Mouse (Mus musculus) lung, postnatal 10 days (tissue): Measurements from ENCODE around the gene Filip1l.
A peak's percentile ranks its signal among the peaks of the same experiment; 100 is the strongest.

Source experiments
- DNase-seq: peaks from one replicate; pipeline ENCODE4 v3.0.0; 2021

Filip1l gene

GRCm38 (mm10) chr16:57534365-57534764, 181.5 kb downstream of the Filip1l start:
- no peak for DNase-seq

GRCm38 (mm10) chr16:57534811-57535210, 181.9 kb downstream of the Filip1l start:
- no peak for DNase-seq

- no peak for DNase-seq
These were observed 183.6 kb downstream of the Filip1l start for GRCm38 (mm10) chr16:57536511-57536910.

- DNase-seq, result no peak
These were observed 190.3 kb downstream of the Filip1l start for GRCm38 (mm10) chr16:57543243-57543642.

- peak; percentile 64 for DNase-seq
These were observed 191.5 kb downstream of the Filip1l start for GRCm38 (mm10) chr16:57544441-57544840.

GRCm38 (mm10) chr16:57546355-57546754, 193.5 kb downstream of the Filip1l start:
- DNase-seq, result no peak

- DNase-seq, result no peak
These were observed 195.7 kb downstream of the Filip1l start for GRCm38 (mm10) chr16:57548608-57549007.

- DNase-seq, result peak; percentile 88
These were observed 196.5 kb downstream of the Filip1l start for GRCm38 (mm10) chr16:57549061-57550037.

- DNase-seq, result no peak
These were observed 197.2 kb downstream of the Filip1l start for GRCm38 (mm10) chr16:57550088-57550487.

GRCm38 (mm10) chr16:57550817-57551216, 197.9 kb downstream of the Filip1l start:
- DNase-seq, result no peak

- no peak for DNase-seq
These were observed 198.7 kb downstream of the Filip1l start for GRCm38 (mm10) chr16:57551617-57552016.

GRCm38 (mm10) chr16:57552709-57553108, 199.8 kb downstream of the Filip1l start:
- DNase-seq, result peak; percentile 37

GRCm38 (mm10) chr16:57553235-57553634, 200.3 kb downstream of the Filip1l start:
- DNase-seq, result no peak

- DNase-seq, result no peak
These were observed 202.1 kb downstream of the Filip1l start for GRCm38 (mm10) chr16:57554886-57555400.

GRCm38 (mm10) chr16:57555667-57556066, 202.8 kb downstream of the Filip1l start:
- no peak for DNase-seq

- DNase-seq, result no peak
These were observed 203.4 kb downstream of the Filip1l start for GRCm38 (mm10) chr16:57556244-57556643.

- no peak for DNase-seq
These were observed 205.4 kb downstream of the Filip1l start for GRCm38 (mm10) chr16:57558258-57558657.

- DNase-seq, result no peak
These were observed 207.3 kb downstream of the Filip1l start for GRCm38 (mm10) chr16:57560185-57560584.

- no peak for DNase-seq
These were observed 210.6 kb downstream of the Filip1l start for GRCm38 (mm10) chr16:57563453-57563852.

- no peak for DNase-seq
These were observed 211.9 kb downstream of the Filip1l start for GRCm38 (mm10) chr16:57564807-57565206.

- DNase-seq, result no peak
These were observed 213.3 kb downstream of the Filip1l start for GRCm38 (mm10) chr16:57566215-57566614.

- no peak for DNase-seq
These were observed 215.9 kb downstream of the Filip1l start for GRCm38 (mm10) chr16:57568648-57569404.

GRCm38 (mm10) chr16:57570789-57571311, 218.0 kb downstream of the Filip1l start:
- no peak for DNase-seq
